Mouse (Mus musculus) neural tube, embryonic 13.5 days (tissue): ENCODE results near the gene Cdk14. TPM values are rescaled to one million over a fixed set of nuclear protein-coding genes. Genes with fewer than 3 reads are reported as not detected.
A peak's percentile ranks its signal among the peaks of the same experiment; 100 is the strongest.

ENCODE experiments used
- ATAC-seq: fragments of 200-750 bp; cut with Nextera tagmentation; 2 replicates; pipeline ENCODE4 v1.8.0; 2017; ENCODE audit warnings: low read depth, mild to moderate bottlenecking, moderate TSS enrichment, moderate library complexity
- H3K27ac ChIP-seq: fragments of 300-500 bp; sonication (generic); replicated peaks from 2 replicates; pipeline ENCODE4 v1.5.1; 2015; ENCODE audit warnings: moderate library complexity, mild to moderate bottlenecking, inconsistent platforms
- H3K27me3 ChIP-seq: fragments of 300-500 bp; sonication (generic); 2 replicates; pipeline ENCODE4 v1.6.1; 2015; ENCODE audit warnings: mild to moderate bottlenecking, inconsistent platforms
- H3K36me3 ChIP-seq: fragments of 300-500 bp; sonication (generic); 2 replicates; pipeline ENCODE4 v1.6.1; 2015; ENCODE audit warnings: mild to moderate bottlenecking, inconsistent platforms
- H3K4me1 ChIP-seq: fragments of 300-500 bp; sonication (generic); replicated peaks from 2 replicates; pipeline ENCODE4 v1.6.1; 2015; ENCODE audit warnings: inconsistent platforms
- H3K4me2 ChIP-seq: fragments of 300-500 bp; sonication (generic); 2 replicates; pipeline ENCODE4 v1.6.1; 2015; ENCODE audit warnings: inconsistent platforms, mild to moderate bottlenecking, moderate library complexity
- H3K4me3 ChIP-seq: fragments of 300-500 bp; sonication (generic); 2 replicates; pipeline ENCODE4 v1.5.1; 2015; ENCODE audit warnings: mild to moderate bottlenecking, inconsistent platforms
- H3K9ac ChIP-seq: fragments of 300-500 bp; sonication (generic); 2 replicates; pipeline ENCODE4 v1.6.1; 2015; ENCODE audit warnings: moderate library complexity, mild to moderate bottlenecking, inconsistent platforms
- H3K9me3 ChIP-seq: fragments of 300-500 bp; sonication (generic); 2 replicates; pipeline ENCODE4 v1.6.1; 2016; ENCODE audit warnings: inconsistent platforms
- WGBS: fragments of 180-500 bp; shearing (Covaris S2); methylation state at CpG from one replicate; pipeline ENCODE4 v1.1.7; 2015; 5-methylcytosine and 5-hydroxymethylcytosine counted together
- polyA plus RNA-seq: library from polyadenylated mRNA; unstranded; fragments of >200 nt; fragmentation: Nextera tagmentation; extraction: Ambion mirVana; gene quantifications from 2 replicates; pipeline ENCODE4 v1.2.1, GENCODE M21; 2015

The Cdk14 gene
- polyA plus RNA-seq, 1 experiment from 2014 or later: 27.0 TPM

- peaks cover 25% of the 10 kb centered on the region for H3K4me1 ChIP-seq
- peaks cover 30% of the 10 kb centered on the region for H3K27me3 ChIP-seq
- no peak overlapping the region for H3K9ac ChIP-seq
- no peaks in the 10 kb centered on the region for H3K9me3 ChIP-seq
- H3K36me3 ChIP-seq: no peaks in the 10 kb centered on the region
- no peak overlapping the region for H3K4me3 ChIP-seq
- H3K27ac ChIP-seq: no peak overlapping the region
- ATAC-seq: no peak
- H3K4me2 ChIP-seq: no peak overlapping the region
These were observed 618.1 kb downstream of the Cdk14 start for GRCm38 (mm10) chr5:4801971-4802370.

- Histone ChIP-seq H3K36me3 (no peaks in the 10 kb centered on the region), H3K4me1 (peaks cover 25% of the 10 kb centered on the region), H3K9me3 (no peaks in the 10 kb centered on the region), H3K4me3 (no peak overlapping the region), H3K27me3 (peaks cover 28% of the 10 kb centered on the region), H3K4me2 (no peak overlapping the region), H3K27ac (no peak overlapping the region), H3K9ac (no peak overlapping the region)
- 30% methylated on average over 8 of the region's 8 CpGs for WGBS
- ATAC-seq: peak; percentile 78
These were observed 618.8 kb downstream of the Cdk14 start for GRCm38 (mm10) chr5:4801096-4801850.

- no peaks in the 10 kb centered on the region for H3K36me3 ChIP-seq
- WGBS: 84% methylated on average over 3 of the region's 3 CpGs
- no peaks in the 10 kb centered on the region for H3K27me3 ChIP-seq
These were observed 628.9 kb downstream of the Cdk14 start for GRCm38 (mm10) chr5:4791219-4791618.

GRCm38 (mm10) chr5:4790265-4790664 is 629.8 kb downstream of the Cdk14 start:
- no peak overlapping the region for H3K4me3 ChIP-seq
- no peak overlapping the region for H3K9ac ChIP-seq
- H3K4me1 ChIP-seq: peaks cover 5% of the 10 kb centered on the region; the same call in 1 of the 2 replicates
- ATAC-seq: no peak
- no peak overlapping the region for H3K27ac ChIP-seq
- H3K36me3 ChIP-seq: no peaks in the 10 kb centered on the region
- no peaks in the 10 kb centered on the region for H3K9me3 ChIP-seq
- no peaks in the 10 kb centered on the region for H3K27me3 ChIP-seq
- no peak overlapping the region for H3K4me2 ChIP-seq
- 68% methylated on average over 4 of the region's 4 CpGs for WGBS

More at GRCm38 (mm10) chr5:4791219-4791618, 628.9 kb downstream of the Cdk14 start:
- no peak overlapping the region for H3K4me2 ChIP-seq
- H3K9me3 ChIP-seq: no peaks in the 10 kb centered on the region
- peaks cover 5% of the 10 kb centered on the region; the same call in 1 of the 2 replicates for H3K4me1 ChIP-seq
- no peak overlapping the region for H3K27ac ChIP-seq
- no peak for ATAC-seq
- no peak overlapping the region for H3K9ac ChIP-seq
- no peak overlapping the region for H3K4me3 ChIP-seq

GRCm38 (mm10) chr5:4788484-4788883 is 631.6 kb downstream of the Cdk14 start:
- Histone ChIP-seq H3K27me3 (no peaks in the 10 kb centered on the region), H3K9me3 (no peaks in the 10 kb centered on the region), H3K27ac (no peak overlapping the region), H3K9ac (no peak overlapping the region), H3K4me3 (no peak overlapping the region), H3K4me1 (peaks cover 5% of the 10 kb centered on the region; the same call in 1 of the 2 replicates), H3K36me3 (no peaks in the 10 kb centered on the region), H3K4me2 (no peak overlapping the region)
- no peak for ATAC-seq
- 85% methylated on average over 3 of the region's 3 CpGs for WGBS

GRCm38 (mm10) chr5:4786816-4787215 is 633.3 kb downstream of the Cdk14 start:
- Histone ChIP-seq H3K4me3 (no peak overlapping the region), H3K9me3 (no peaks in the 10 kb centered on the region), H3K9ac (no peak overlapping the region), H3K27ac (no peak overlapping the region), H3K36me3 (no peaks in the 10 kb centered on the region), H3K27me3 (no peaks in the 10 kb centered on the region), H3K4me1 (peaks cover 5% of the 10 kb centered on the region; the same call in 1 of the 2 replicates), H3K4me2 (no peak overlapping the region)
- WGBS: 78% methylated on average over 3 of the region's 3 CpGs
- ATAC-seq: no peak

GRCm38 (mm10) chr5:4778274-4778673 is 641.8 kb downstream of the Cdk14 start:
- no peak for ATAC-seq
- 85% methylated on average over 3 of the region's 3 CpGs for WGBS
- no peak overlapping the region for H3K27ac ChIP-seq
- H3K27me3 ChIP-seq: no peaks in the 10 kb centered on the region
- no peaks in the 10 kb centered on the region for H3K9me3 ChIP-seq
- H3K4me2 ChIP-seq: no peak overlapping the region
- no peak overlapping the region for H3K9ac ChIP-seq
- no peaks in the 10 kb centered on the region for H3K36me3 ChIP-seq
- peaks cover 6% of the 10 kb centered on the region for H3K4me1 ChIP-seq
- H3K4me3 ChIP-seq: no peak overlapping the region

GRCm38 (mm10) chr5:4776495-4776894 is 643.6 kb downstream of the Cdk14 start:
- ATAC-seq: no peak
- no peak overlapping the region for H3K4me2 ChIP-seq
- no peak overlapping the region for H3K4me3 ChIP-seq
- no peak overlapping the region for H3K9ac ChIP-seq
- 35% methylated on average over 2 of the region's 2 CpGs for WGBS
- H3K4me1 ChIP-seq: peaks cover 9% of the 10 kb centered on the region
- H3K9me3 ChIP-seq: no peaks in the 10 kb centered on the region
- no peaks in the 10 kb centered on the region for H3K27me3 ChIP-seq
- H3K36me3 ChIP-seq: no peaks in the 10 kb centered on the region
- no peak overlapping the region for H3K27ac ChIP-seq

- Histone ChIP-seq H3K27ac (no peak overlapping the region), H3K36me3 (no peaks in the 10 kb centered on the region), H3K27me3 (no peaks in the 10 kb centered on the region; the same call in 1 of the 2 replicates), H3K4me2 (no peak overlapping the region), H3K9ac (no peak overlapping the region), H3K4me1 (peaks cover 9% of the 10 kb centered on the region), H3K4me3 (no peak overlapping the region), H3K9me3 (no peaks in the 10 kb centered on the region)
- no peak for ATAC-seq
- WGBS: 20% methylated on average over 9 of the region's 9 CpGs
These were observed 646.9 kb downstream of the Cdk14 start for GRCm38 (mm10) chr5:4773090-4773772.

GRCm38 (mm10) chr5:4770609-4771008 is 649.5 kb downstream of the Cdk14 start:
- Histone ChIP-seq H3K9ac (no peak overlapping the region), H3K4me3 (no peak overlapping the region), H3K27me3 (no peaks in the 10 kb centered on the region; the same call in 1 of the 2 replicates), H3K4me2 (no peak overlapping the region), H3K4me1 (peaks cover 9% of the 10 kb centered on the region), H3K9me3 (no peaks in the 10 kb centered on the region), H3K36me3 (no peaks in the 10 kb centered on the region), H3K27ac (no peak overlapping the region)
- WGBS: 71% methylated on average over 1 of the region's 1 CpGs
- ATAC-seq: no peak

GRCm38 (mm10) chr5:4767896-4768295 is 652.2 kb downstream of the Cdk14 start:
- no peaks in the 10 kb centered on the region for H3K36me3 ChIP-seq
- no peaks in the 10 kb centered on the region for H3K9me3 ChIP-seq
- H3K9ac ChIP-seq: no peak overlapping the region
- H3K4me1 ChIP-seq: no peaks in the 10 kb centered on the region
- H3K27me3 ChIP-seq: no peaks in the 10 kb centered on the region; the same call in 1 of the 2 replicates
- no peak overlapping the region for H3K4me2 ChIP-seq
- 83% methylated on average over 2 of the region's 2 CpGs for WGBS
- no peak overlapping the region for H3K4me3 ChIP-seq
- H3K27ac ChIP-seq: no peak overlapping the region
- ATAC-seq: no peak

GRCm38 (mm10) chr5:4766719-4767118 is 653.4 kb downstream of the Cdk14 start:
- Histone ChIP-seq H3K4me3 (no peak overlapping the region), H3K27me3 (no peaks in the 10 kb centered on the region; the same call in 1 of the 2 replicates), H3K36me3 (no peaks in the 10 kb centered on the region), H3K9me3 (no peaks in the 10 kb centered on the region), H3K4me2 (no peak overlapping the region), H3K9ac (no peak overlapping the region), H3K4me1 (no peaks in the 10 kb centered on the region), H3K27ac (no peak overlapping the region)
- no peak for ATAC-seq
- 84% methylated on average over 5 of the region's 5 CpGs for WGBS
